Mouse (Mus musculus) adrenal gland, postnatal 0 days (tissue): ENCODE results near the gene Tac1. TPM values are rescaled to one million over a fixed set of nuclear protein-coding genes. Genes with fewer than 3 reads are reported as not detected.

Experiments
- polyA plus RNA-seq: library from polyadenylated mRNA; unstranded; fragments of >200 nt; fragmentation: Nextera tagmentation; extraction: Ambion mirVana; gene quantifications from 2 replicates; pipeline ENCODE4 v1.2.1, GENCODE M21; 2015

Gene Tac1
- 1.5 and 1.6 TPM in 2 replicates for polyA plus RNA-seq

DNA sequence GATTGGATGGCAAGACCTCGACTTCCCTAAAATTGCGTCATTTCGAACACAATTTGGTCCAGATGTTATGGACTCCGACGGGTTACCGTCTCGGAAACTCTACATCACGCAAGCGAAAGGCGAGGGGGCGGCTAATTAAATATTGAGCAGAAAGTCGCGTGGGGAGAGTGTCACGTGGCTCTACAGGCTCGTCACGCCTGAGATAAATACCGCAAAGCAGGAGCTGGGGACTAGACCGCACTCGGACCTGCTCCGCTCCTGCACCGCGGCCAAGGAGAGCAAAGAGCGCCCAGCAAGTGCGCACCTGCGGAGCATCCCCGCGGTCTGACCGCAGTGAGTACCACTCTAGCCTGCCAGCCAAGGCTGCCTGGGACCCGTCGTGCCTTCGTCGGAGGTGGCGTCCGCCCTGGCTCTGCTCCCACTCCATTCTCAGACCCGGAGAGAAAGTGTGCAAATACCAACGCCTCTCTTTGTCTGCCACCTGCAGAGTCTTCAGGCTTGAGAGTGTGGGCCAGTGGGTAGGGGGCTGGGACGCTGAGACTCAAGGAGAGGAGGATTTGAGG is at the start of gene Tac1:
TSS of gene Tac1 (plus strand) at position 51 of the 563 bp plus-strand sequence.

Other genes starting within 250 kb of the Tac1 start
- 30.0 and 38.9 TPM in 2 replicates for gene Asns, start 138.4 kb downstream of the Tac1 start, polyA plus RNA-seq